Mouse (Mus musculus): ENCODE data around the gene Gm49396. TPM values are rescaled to one million over a fixed set of nuclear protein-coding genes. Genes with fewer than 3 reads are reported as not detected.

Gm49396 gene
- polyA plus RNA-seq, 1 experiment = 5.3 TPM

GRCm38 (mm10) chr7:30610043-30610442 is 46.9 kb downstream of the Gm49396 start:
- TF ChIP-seq GATA1 (IDR thresholded peaks at IDR 0.05; ENCODE audit: low read length) = no peak

GRCm38 (mm10) chr7:30612654-30613402 is 49.7 kb downstream of the Gm49396 start, which contains the start of gene Upk1a:
TSS of gene Upk1a (minus strand) at chr7:30612847.
- TF ChIP-seq GATA1 (IDR thresholded peaks at IDR 0.05; ENCODE audit: low read length) = no peak

GRCm38 (mm10) chr7:30613529-30614112 is 50.5 kb downstream of the Gm49396 start:
- no peak for TF ChIP-seq GATA1 (IDR thresholded peaks at IDR 0.05; ENCODE audit: low read length)

- no peak for TF ChIP-seq GATA1 (IDR thresholded peaks at IDR 0.05; ENCODE audit: low read length)
These were observed 51.3 kb downstream of the Gm49396 start for GRCm38 (mm10) chr7:30614454-30614853.

- TF ChIP-seq GATA1 (IDR thresholded peaks at IDR 0.05; ENCODE audit: low read length) = no peak
These were observed 52.1 kb downstream of the Gm49396 start for GRCm38 (mm10) chr7:30615049-30615760.

Other genes with a start within 250 kb of the Gm49396 start
- 7.1 and 8.8 TPM in 2 replicates for gene Syne4, start 248.5 kb upstream of the Gm49396 start, polyA plus RNA-seq (2012)
- 0.39 and 0.44 TPM in 2 replicates for gene E130208F15Rik, start 241.6 kb upstream of the Gm49396 start, polyA plus RNA-seq (2012)
- gene Sdhaf1, start 239.4 kb upstream of the Gm49396 start, polyA plus RNA-seq (2012) = 23.4 and 30.5 TPM in 2 replicates
- not detected in 2 replicates for gene Lrfn3, start 200.6 kb upstream of the Gm49396 start, polyA plus RNA-seq (2012)
- 0.25 TPM in 1 of 2 replicates, not detected in the other for gene Tyrobp, start 149.6 kb upstream of the Gm49396 start, polyA plus RNA-seq (2012)
- not detected in 2 replicates for gene Hcst, start 143.5 kb upstream of the Gm49396 start, polyA plus RNA-seq (2012)
- 0.12 and 0.16 TPM in 2 replicates for gene Nfkbid, start 141.6 kb upstream of the Gm49396 start, polyA plus RNA-seq (2012)
- gene Aplp1, start 117.8 kb upstream of the Gm49396 start, polyA plus RNA-seq (2012) = not detected in 2 replicates
- gene Kirrel2, start 105.7 kb upstream of the Gm49396 start, polyA plus RNA-seq (2012) = not detected in 2 replicates
- gene Nphs1, start 105.0 kb upstream of the Gm49396 start, polyA plus RNA-seq (2012) = not detected in 2 replicates
- not detected in 2 replicates for gene Prodh2, start 69.7 kb upstream of the Gm49396 start, polyA plus RNA-seq (2012)
- gene Arhgap33, start 28.3 kb upstream of the Gm49396 start, polyA plus RNA-seq (2012) = 70.2 and 78.5 TPM in 2 replicates
- gene Hspb6, start 11.2 kb upstream of the Gm49396 start, polyA plus RNA-seq (2012) = 17.1 and 19.6 TPM in 2 replicates
- 32.5 and 41.8 TPM in 2 replicates for gene Proser3, start 11.0 kb upstream of the Gm49396 start, polyA plus RNA-seq (2012)
- 145 and 158 TPM in 2 replicates for gene Lin37, start 3.5 kb upstream of the Gm49396 start, polyA plus RNA-seq (2012)
- 85.2 and 111 TPM in 2 replicates for gene U2af1l4, start within 50 bp of the Gm49396 start, polyA plus RNA-seq (2012)
- gene Psenen, start 283 bp downstream of the Gm49396 start, polyA plus RNA-seq (2012) = 49.9 and 57.2 TPM in 2 replicates
- gene Igflr1, start 2.1 kb downstream of the Gm49396 start, polyA plus RNA-seq (2012) = 3.7 and 8.3 TPM in 2 replicates
- 137 and 147 TPM in 2 replicates for gene Kmt2b, start 25.4 kb downstream of the Gm49396 start, polyA plus RNA-seq (2012)
- 0.31 and 0.49 TPM in 2 replicates for gene Zbtb32, start 35.6 kb downstream of the Gm49396 start, polyA plus RNA-seq (2012)
- 1.4 and 2.7 TPM in 2 replicates for gene Upk1a, start 49.5 kb downstream of the Gm49396 start, polyA plus RNA-seq (2012)
- 98.1 and 264 TPM in 2 replicates for gene Cox6b1, start 62.8 kb downstream of the Gm49396 start, polyA plus RNA-seq (2012)
- gene Etv2, start 72.5 kb downstream of the Gm49396 start, polyA plus RNA-seq (2012) = not detected in 2 replicates
- 415 and 519 TPM in 2 replicates for gene Rbm42, start 87.0 kb downstream of the Gm49396 start, polyA plus RNA-seq (2012)
- gene Haus5, start 101.7 kb downstream of the Gm49396 start, polyA plus RNA-seq (2012) = 38.7 and 69.6 TPM in 2 replicates
- gene Pmis2, start 108.3 kb downstream of the Gm49396 start, polyA plus RNA-seq (2012) = not detected in 2 replicates
- not detected in 2 replicates for gene 2200002J24Rik, start 135.6 kb downstream of the Gm49396 start, polyA plus RNA-seq (2012)
- not detected in 2 replicates for gene Atp4a, start 148.9 kb downstream of the Gm49396 start, polyA plus RNA-seq (2012)
- 197 and 201 TPM in 2 replicates for gene Tmem147, start 166.2 kb downstream of the Gm49396 start, polyA plus RNA-seq (2012)
- gene Gapdhs, start 180.3 kb downstream of the Gm49396 start, polyA plus RNA-seq (2012) = not detected in 2 replicates
- 5.3 and 6.4 TPM in 2 replicates for gene Sbsn, start 188.1 kb downstream of the Gm49396 start, polyA plus RNA-seq (2012)
- gene Dmkn, start 200.4 kb downstream of the Gm49396 start, polyA plus RNA-seq (2012) = 0.17 TPM in 1 of 2 replicates, not detected in the other
- not detected in 2 replicates for gene Krtdap, start 224.6 kb downstream of the Gm49396 start, polyA plus RNA-seq (2012)

All from G1E-ER4 (cell line).